Mouse (Mus musculus): ENCODE measurements around the gene Ptprh. TPM values are rescaled to one million over a fixed set of nuclear protein-coding genes. Genes with fewer than 3 reads are reported as not detected.

The Ptprh gene
- polyA plus RNA-seq, 1 experiment from 2014 or later = not detected

GRCm38 (mm10) chr7:4522292-4522691 lies 81.5 kb downstream of the Ptprh start:
- 77% methylated on average over 6 of the region's 6 CpGs for WGBS
- Histone ChIP-seq H3K27ac (no peak overlapping the region), H3K9ac (replicated peaks) (no peak overlapping the region), H3K27me3 (peaks cover 22% of the 10 kb centered on the region), H3K9me3 (no peaks in the 10 kb centered on the region), H3K4me1 (replicated peaks) (peaks cover 19% of the 10 kb centered on the region), H3K36me3 (no peaks in the 10 kb centered on the region), H3K4me2 (no peak overlapping the region), H3K4me3 (replicated peaks) (no peak overlapping the region)
- ATAC-seq (ENCODE audit: insufficient number of reproducible peaks, insufficient read depth, low FRiP score, low TSS enrichment, low read depth) = no peak

- Histone ChIP-seq H3K4me2 (peak overlapping the region; percentile 50), H3K4me1 (replicated peaks) (peaks cover 14% of the 10 kb centered on the region), H3K36me3 (no peaks in the 10 kb centered on the region), H3K27me3 (peaks cover 22% of the 10 kb centered on the region), H3K9me3 (no peaks in the 10 kb centered on the region), H3K4me3 (replicated peaks) (peak overlapping the region; percentile 26), H3K27ac (no peak overlapping the region), H3K9ac (replicated peaks) (no peak overlapping the region; the same call in 1 of the 2 replicates)
- no peak for ATAC-seq (ENCODE audit: insufficient number of reproducible peaks, insufficient read depth, low FRiP score, low TSS enrichment, low read depth)
- WGBS = 33% methylated on average over 32 of the region's 32 CpGs
Observed at GRCm38 (mm10) chr7:4521231-4522003, 82.4 kb downstream of the Ptprh start.

- H3K4me1 ChIP-seq (replicated peaks) = peaks cover 28% of the 10 kb centered on the region
- H3K9ac ChIP-seq (replicated peaks) = no peak overlapping the region
- no peak for ATAC-seq (ENCODE audit: insufficient number of reproducible peaks, insufficient read depth, low FRiP score, low TSS enrichment, low read depth)
- no peak overlapping the region for H3K4me2 ChIP-seq
- no peak overlapping the region for H3K4me3 ChIP-seq (replicated peaks)
- no peak overlapping the region for H3K27ac ChIP-seq
- H3K27me3 ChIP-seq = peaks cover 22% of the 10 kb centered on the region
- H3K9me3 ChIP-seq = no peaks in the 10 kb centered on the region
- 93% methylated on average over 1 of the region's 1 CpGs for WGBS
- no peaks in the 10 kb centered on the region for H3K36me3 ChIP-seq
Observed at GRCm38 (mm10) chr7:4518487-4518886, 85.4 kb downstream of the Ptprh start.

- Histone ChIP-seq H3K4me2 (peak within 1 kb of the TSS; percentile 4; the same call in 1 of the 2 replicates), H3K4me1 (replicated peaks) (peaks cover 28% of the 10 kb centered on the region), H3K36me3 (no peaks in the 10 kb centered on the region), H3K9ac (replicated peaks) (no peak within 1 kb of the TSS), H3K4me3 (replicated peaks) (peak within 1 kb of the TSS; percentile 21; the same call in 1 of the 2 replicates), H3K9me3 (no peaks in the 10 kb centered on the region), H3K27me3 (peaks cover 11% of the 10 kb centered on the region), H3K27ac (peak within 1 kb of the TSS; percentile 62)
- WGBS = 20% methylated on average over 4 of the region's 4 CpGs
- 0 out of 2 replicates have a peak, but pooled peaks have one; percentile 17 for ATAC-seq (ENCODE audit: insufficient number of reproducible peaks, insufficient read depth, low FRiP score, low TSS enrichment, low read depth)
Observed at GRCm38 (mm10) chr7:4516332-4517050, 87.3 kb downstream of the Ptprh start, which contains the start of gene Tnnt1. Gene Tnnt1 (minus strand): TSS chr7:4516382.

- 51% methylated on average over 6 of the region's 6 CpGs for WGBS
- H3K4me3 ChIP-seq (replicated peaks) = peak overlapping the region; percentile 21; the same call in 1 of the 2 replicates
- peak overlapping the region; percentile 4; the same call in 1 of the 2 replicates for H3K4me2 ChIP-seq
- no peaks in the 10 kb centered on the region for H3K36me3 ChIP-seq
- no peak overlapping the region for H3K9ac ChIP-seq (replicated peaks)
- peak overlapping the region; percentile 62 for H3K27ac ChIP-seq
- peak; percentile 21; the same call in 1 of the 2 replicates for ATAC-seq (ENCODE audit: insufficient number of reproducible peaks, insufficient read depth, low FRiP score, low TSS enrichment, low read depth)
- H3K9me3 ChIP-seq = no peaks in the 10 kb centered on the region
- peaks cover 28% of the 10 kb centered on the region for H3K4me1 ChIP-seq (replicated peaks)
- peaks cover 8% of the 10 kb centered on the region; the same call in 1 of the 2 replicates for H3K27me3 ChIP-seq
Observed at GRCm38 (mm10) chr7:4515853-4516252, 88.0 kb downstream of the Ptprh start.

- Histone ChIP-seq H3K4me1 (replicated peaks) (peaks cover 21% of the 10 kb centered on the region), H3K4me3 (replicated peaks) (peak overlapping the region; percentile 13), H3K27me3 (no peaks in the 10 kb centered on the region; the same call in 1 of the 2 replicates), H3K9ac (replicated peaks) (peak overlapping the region; percentile 48; the same call in 1 of the 2 replicates), H3K9me3 (no peaks in the 10 kb centered on the region), H3K36me3 (no peaks in the 10 kb centered on the region), H3K27ac (peak overlapping the region; percentile 59), H3K4me2 (peak overlapping the region; percentile 27; the same call in 1 of the 2 replicates)
- WGBS = 65% methylated on average over 6 of the region's 6 CpGs
- ATAC-seq (ENCODE audit: insufficient number of reproducible peaks, insufficient read depth, low FRiP score, low TSS enrichment, low read depth) = no peak
Observed at GRCm38 (mm10) chr7:4513829-4514712, 89.8 kb downstream of the Ptprh start.

- H3K4me2 ChIP-seq = 0 out of 2 replicates have a peak overlapping the region, but pooled peaks have one; percentile 27
- H3K4me3 ChIP-seq (replicated peaks) = peak overlapping the region; percentile 13
- no peaks in the 10 kb centered on the region; the same call in 1 of the 2 replicates for H3K27me3 ChIP-seq
- WGBS = 29% methylated on average over 13 of the region's 13 CpGs
- 0 out of 2 replicates have a peak overlapping the region, but pooled peaks have one; percentile 59 for H3K27ac ChIP-seq
- H3K36me3 ChIP-seq = no peaks in the 10 kb centered on the region
- ATAC-seq (ENCODE audit: insufficient number of reproducible peaks, insufficient read depth, low FRiP score, low TSS enrichment, low read depth) = no peak
- no peaks in the 10 kb centered on the region for H3K9me3 ChIP-seq
- H3K4me1 ChIP-seq (replicated peaks) = peaks cover 21% of the 10 kb centered on the region
- H3K9ac ChIP-seq (replicated peaks) = no peak overlapping the region
Observed at GRCm38 (mm10) chr7:4513236-4513635, 90.6 kb downstream of the Ptprh start.

- no peaks in the 10 kb centered on the region; the same call in 1 of the 2 replicates for H3K27me3 ChIP-seq
- H3K4me1 ChIP-seq (replicated peaks) = peaks cover 21% of the 10 kb centered on the region
- no peak overlapping the region for H3K27ac ChIP-seq
- no peaks in the 10 kb centered on the region for H3K9me3 ChIP-seq
- WGBS = 76% methylated on average over 8 of the region's 8 CpGs
- no peak overlapping the region for H3K9ac ChIP-seq (replicated peaks)
- H3K4me2 ChIP-seq = peak overlapping the region; percentile 4; the same call in 1 of the 2 replicates
- H3K4me3 ChIP-seq (replicated peaks) = no peak overlapping the region
- no peak for ATAC-seq (ENCODE audit: insufficient number of reproducible peaks, insufficient read depth, low FRiP score, low TSS enrichment, low read depth)
- no peaks in the 10 kb centered on the region for H3K36me3 ChIP-seq
Observed at GRCm38 (mm10) chr7:4511489-4512224, 92.2 kb downstream of the Ptprh start.

- Histone ChIP-seq H3K4me1 (replicated peaks) (peaks cover 10% of the 10 kb centered on the region), H3K9ac (replicated peaks) (no peak overlapping the region), H3K27me3 (no peaks in the 10 kb centered on the region; the same call in 1 of the 2 replicates), H3K36me3 (no peaks in the 10 kb centered on the region), H3K4me3 (replicated peaks) (peak overlapping the region; percentile 11; the same call in 1 of the 2 replicates), H3K27ac (no peak overlapping the region), H3K9me3 (no peaks in the 10 kb centered on the region), H3K4me2 (peak overlapping the region; percentile 28)
- WGBS = 19% methylated on average over 24 of the region's 24 CpGs
- ATAC-seq (ENCODE audit: insufficient number of reproducible peaks, insufficient read depth, low FRiP score, low TSS enrichment, low read depth) = peak; percentile 44; the same call in 1 of the 2 replicates
Observed at GRCm38 (mm10) chr7:4509863-4510608, 93.8 kb downstream of the Ptprh start.

Data from limb, embryonic 12.5 days (tissue).